ENCODE assay signal across 8 mouse cellular contexts in genomic region chr17:33909077-33909868, GRCm38 (mm10). TPM values are rescaled to one million over a fixed set of nuclear protein-coding genes. Genes with fewer than 3 reads are reported as not detected.
A peak's percentile ranks its signal among the peaks of the same experiment; 100 is the strongest.
DNase-seq lines count a peak whose midpoint lies in the region; ATAC-seq and TF ChIP-seq lines count a peak whose summit lies in the region.

Gene Daxx, plus strand, starts transcription at chr17:33909414.

- ATAC-seq in common myeloid progenitor, adult 5-6 weeks (replicated peaks; ENCODE audit: low read depth, poor library complexity, severe bottlenecking): peak; percentile 86
- ATAC-seq in hindbrain, postnatal 0 days: peak; percentile 97
- peak; percentile 95 for ATAC-seq in megakaryocyte, adult 5-6 weeks (ENCODE audit: poor library complexity, severe bottlenecking)

- H3K27ac ChIP-seq in gastrocnemius, adult 2 months: peak within 1 kb of the TSS; percentile 97
- peak within 1 kb of the TSS; percentile 95 for H3K27ac ChIP-seq in hindbrain, postnatal 0 days
- H3K27ac ChIP-seq in left cerebral cortex, adult 2 months: peak within 1 kb of the TSS; percentile 90

- peak within 1 kb of the TSS; percentile 79 for H3K9ac ChIP-seq in hindbrain, postnatal 0 days (replicated peaks; ENCODE audit: low read length)

- no peak for TF ChIP-seq CTCF in gastrocnemius, adult 2 months (IDR thresholded peaks at IDR 0.05)
- no peak for TF ChIP-seq CTCF in hindbrain, postnatal 0 days (IDR thresholded peaks at IDR 0.05; ENCODE audit: low read depth)
- TF ChIP-seq CTCF in left cerebral cortex, adult 2 months (IDR thresholded peaks at IDR 0.05): no peak

- H3K4me1 ChIP-seq in hindbrain, postnatal 0 days (ENCODE audit: insufficient read depth, low read length): 0 out of 2 replicates have a peak, but pooled peaks cover 6% of the 10 kb centered on the region

- H3K9me3 ChIP-seq in hindbrain, postnatal 0 days (ENCODE audit: low read length): no peaks in the 10 kb centered on the region

- intact Hi-C loops in gastrocnemius, adult 2 months (cut with DNase I): no loop called here
- intact Hi-C loops in left cerebral cortex, adult 2 months (cut with DNase I): loop anchor here (1.0 kb wide), 1 partner anchor 19 kb away; the partner anchor contains the start of gene Kifc1

- H3K4me2 ChIP-seq in hindbrain, postnatal 0 days (ENCODE audit: low read depth, low read length): peak within 1 kb of the TSS; percentile 98

- H3K27me3 ChIP-seq in hindbrain, postnatal 0 days (ENCODE audit: insufficient read depth, low read length): no peaks in the 10 kb centered on the region

- H3K4me3 ChIP-seq in gastrocnemius, adult 2 months: peak within 1 kb of the TSS; percentile 92
- H3K4me3 ChIP-seq in hindbrain, postnatal 0 days (ENCODE audit: low read length): peak within 1 kb of the TSS; percentile 71
- peak within 1 kb of the TSS; percentile 76 for H3K4me3 ChIP-seq in left cerebral cortex, adult 2 months

- WGBS in hindbrain, postnatal 0 days: under 1% methylated on average over 67 of the region's 68 CpGs

- peaks cover 25% of the 10 kb centered on the region for H3K36me3 ChIP-seq in hindbrain, postnatal 0 days (ENCODE audit: insufficient read depth, low read length)

- DNase-seq in ZHBTc4 (ENCODE audit: low read depth, low spot score): peak; percentile 100
- DNase-seq in gastrocnemius, adult 2 months: peak; percentile 100
- DNase-seq in hindbrain, postnatal 0 days (ENCODE audit: low spot score): peak; percentile 99
- DNase-seq in left cerebral cortex, adult 2 months (ENCODE audit: extremely low spot score in 1 of 2, low spot score in 2 of 2): peak; percentile 98 to 99
- peak; percentile 98 to 99 for DNase-seq in right cerebral cortex, adult 2 months (ENCODE audit: low spot score in 2 of 2)
- peak; percentile 99 for DNase-seq in urinary bladder, postnatal 14 days (ENCODE audit: low spot score)

RNA-seq across cellular contexts. Expression of gene Daxx, which starts in this region (rescaled TPM):
- total RNA-seq in common myeloid progenitor, adult 5-6 weeks (2017): 24.1 and 44.4 TPM in 2 replicates
- 10 to 100 TPM; 13.3 to 13.9 TPM for total RNA-seq in gastrocnemius, adult 2 months (2021)
- total RNA-seq in hindbrain, postnatal 0 days (2014; rRNA removed): 52.1 and 58.4 TPM in 2 replicates
- polyA plus RNA-seq in hindbrain, postnatal 0 days (2015; fragmentation: Nextera tagmentation; extraction: Ambion mirVana): 39.0 and 41.9 TPM in 2 replicates
- 10 to 100 TPM; 25.5 to 27.7 TPM for total RNA-seq in left cerebral cortex, adult 2 months (2021)
- total RNA-seq in megakaryocyte, adult 5-6 weeks (2015): 42.1 and 49.7 TPM in 2 replicates
- 39.3 and 63.3 TPM in 2 replicates for total RNA-seq in megakaryocyte, adult 5-6 weeks (2017)

Comparison
In these comparisons a context has a peak if more than half of its experiments do, and no peak if none do; other contexts are left out.
1. Peak in every context shown above with its lines: DNase-seq, ATAC-seq, H3K4me3 ChIP-seq and H3K27ac ChIP-seq.